Mouse (Mus musculus) layer of hippocampus, adult 2 months (tissue): ENCODE results near the gene Tmem230. TPM values are rescaled to one million over a fixed set of nuclear protein-coding genes. Genes with fewer than 3 reads are reported as not detected.
"Not testable (repeated sequence)": the region's sequence is repeated elsewhere in the genome, so short reads cannot be mapped to it uniquely, and the experiment has no call there.

Experiments
- DNase-seq, 2 experiments: peaks; one replicate each; pipeline ENCODE4 v3.0.0; 2022; ENCODE audit warnings: low spot score in 2 of 2
- H3K27ac ChIP-seq: fragments of 200-600 bp; 2 replicates; pipeline ENCODE4 v1.8.1; 2022
- H3K4me3 ChIP-seq: fragments of 200-600 bp; 2 replicates; pipeline ENCODE4 v1.8.1; 2022; ENCODE audit warnings: mild to moderate bottlenecking
- CTCF ChIP-seq: fragments of 200-600 bp; conservative IDR thresholded peaks from 2 replicates; pipeline ENCODE4 v1.8.1; 2022; ENCODE audit warnings: antibody characterized with exemption, mild to moderate bottlenecking, moderate library complexity
- total RNA-seq, 2 experiments: library from RNA; stranded (reverse); gene quantifications; 2 replicates each; pipeline ENCODE4 v1.2.3; 2021

Gene Tmem230
- total RNA-seq, 2 experiments from 2014 or later: 30.3 to 32.9 TPM

GRCm38 (mm10) chr2:132264266-132264710 is 16.7 kb upstream of the Tmem230 start:
- no peak for TF ChIP-seq CTCF
- DNase-seq: no peak
- H3K4me3 ChIP-seq: peak overlapping the region; percentile 97
- H3K27ac ChIP-seq: peak overlapping the region; percentile 96

- H3K4me3 ChIP-seq: peak overlapping the region; percentile 97
- TF ChIP-seq CTCF: no peak
- H3K27ac ChIP-seq: peak overlapping the region; percentile 96
- no peak for DNase-seq
These were observed 16.0 kb upstream of the Tmem230 start for GRCm38 (mm10) chr2:132263421-132264265.

DNA sequence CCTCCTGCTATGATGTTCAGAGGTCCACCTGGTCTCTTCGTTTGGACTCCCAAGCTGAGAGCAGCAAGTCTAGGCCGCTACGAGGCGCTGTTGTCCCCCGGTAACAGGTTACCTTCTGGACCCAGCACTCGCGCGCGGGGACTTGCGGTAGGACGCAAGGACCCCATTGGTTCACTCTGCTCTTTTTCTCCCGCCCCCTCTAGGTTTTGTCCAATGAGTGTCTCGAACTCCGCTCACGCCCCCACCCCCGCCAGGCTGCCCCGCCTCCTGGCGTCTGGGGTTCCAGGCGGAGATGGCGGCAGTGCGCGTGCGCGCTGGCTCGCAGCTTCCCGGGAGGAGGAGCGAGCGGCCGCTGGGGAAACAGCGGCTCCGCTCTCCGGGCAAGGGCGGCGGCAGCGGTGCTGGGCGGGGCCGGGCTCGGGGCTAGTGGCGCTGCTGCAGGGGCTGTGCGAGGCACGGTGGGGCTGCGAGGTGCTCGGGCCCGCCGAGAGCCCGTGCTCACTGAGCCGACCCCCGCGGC is 15.3 kb upstream of the Tmem230 start, which contains the start of gene Cds2:
Gene Cds2, plus strand, starts transcription at position 270 of the 520 bp plus-strand sequence.
- Histone ChIP-seq H3K4me3 (peak within 1 kb of the TSS; percentile 97), H3K27ac (peak within 1 kb of the TSS; percentile 96)
- peak; percentile 99 for DNase-seq
- TF ChIP-seq CTCF: peak; percentile 90

- no peak for TF ChIP-seq CTCF
- DNase-seq: no peak
- Histone ChIP-seq H3K27ac (peak overlapping the region; percentile 43; the same call in 1 of the 2 replicates), H3K4me3 (no peak overlapping the region)
These were observed 14.6 kb upstream of the Tmem230 start for GRCm38 (mm10) chr2:132262175-132262574.

GRCm38 (mm10) chr2:132260601-132261000 is 13.0 kb upstream of the Tmem230 start:
- no peak for TF ChIP-seq CTCF
- H3K4me3 ChIP-seq: no peak overlapping the region
- H3K27ac ChIP-seq: no peak overlapping the region
- no peak for DNase-seq

DNA sequence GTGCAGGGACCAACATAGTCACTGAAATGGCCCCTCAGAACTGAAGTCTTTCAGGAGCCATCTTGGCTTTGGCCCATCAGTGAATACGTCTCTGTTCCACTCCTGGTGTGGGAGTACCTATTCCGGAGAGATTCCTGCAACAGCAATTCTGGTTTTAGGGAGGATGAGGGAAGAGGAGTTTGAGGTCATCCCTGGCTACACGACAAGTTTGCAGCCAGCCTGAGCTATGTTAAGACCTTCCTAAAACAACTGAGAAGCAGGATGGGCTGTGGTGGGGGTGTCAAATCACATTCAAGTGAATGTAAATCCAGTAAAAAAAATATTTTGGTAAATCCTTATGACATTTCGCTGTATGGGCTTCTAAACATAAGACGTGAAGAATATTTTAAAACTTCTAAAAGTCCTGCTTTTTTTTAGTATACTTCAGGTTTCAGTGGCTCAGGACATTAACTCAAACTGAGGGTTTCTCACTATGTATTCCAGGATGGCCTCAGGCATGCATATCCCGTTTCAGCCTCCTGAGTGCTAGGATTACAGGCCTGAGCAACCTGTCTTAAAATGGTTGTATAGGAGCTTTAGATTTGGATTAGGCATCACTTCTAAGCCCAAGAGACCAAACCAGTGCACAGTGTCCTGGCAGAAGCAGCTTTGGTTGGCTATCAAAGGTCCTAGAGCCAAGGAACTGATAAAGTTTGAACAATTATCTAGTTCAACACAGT is 9.9 kb upstream of the Tmem230 start:
- no peak for DNase-seq
- H3K4me3 ChIP-seq: no peak overlapping the region
- no peak overlapping the region for H3K27ac ChIP-seq
- TF ChIP-seq CTCF: no peak

DNA sequence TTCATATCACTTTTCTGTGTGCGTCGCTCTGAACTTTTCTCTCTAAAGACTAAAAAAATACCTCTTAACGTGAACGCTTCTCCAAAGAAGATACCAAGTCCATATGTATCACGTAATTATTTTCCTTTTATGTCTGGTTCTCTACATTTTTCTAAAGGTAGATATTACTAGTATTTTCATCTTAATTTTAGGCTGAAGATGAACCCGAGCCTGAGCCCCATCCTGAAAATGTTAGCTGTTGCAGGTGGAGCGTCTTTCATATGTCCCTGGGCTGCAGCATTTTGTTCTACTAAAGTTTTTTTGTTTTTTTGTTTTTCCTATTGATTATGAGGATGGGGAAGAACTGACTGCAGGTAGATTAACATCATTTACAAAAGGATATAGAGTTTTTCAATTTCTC is 6.0 kb upstream of the Tmem230 start:
- Histone ChIP-seq H3K4me3 (peak overlapping the region; percentile 75), H3K27ac (peak overlapping the region; percentile 88)
- TF ChIP-seq CTCF: no peak

GRCm38 (mm10) chr2:132252542-132253528 is 5.2 kb upstream of the Tmem230 start, which contains the start of gene Pcna:
Pcna (minus strand) TSS chr2:132253314.
- DNase-seq: peak; percentile 95 to 98
- H3K27ac ChIP-seq: peak within 1 kb of the TSS; percentile 88
- TF ChIP-seq CTCF: no peak
- H3K4me3 ChIP-seq: peak within 1 kb of the TSS; percentile 75

More for the DNA sequence above, 6.0 kb upstream of the Tmem230 start:
- no peak for DNase-seq

- Histone ChIP-seq H3K27ac (no peak overlapping the region), H3K4me3 (peak overlapping the region; percentile 75)
- no peak for DNase-seq
- TF ChIP-seq CTCF: no peak
These were observed 4.3 kb upstream of the Tmem230 start for GRCm38 (mm10) chr2:132251911-132252310.

- DNase-seq: no peak
- no peak overlapping the region for H3K4me3 ChIP-seq
- no peak overlapping the region for H3K27ac ChIP-seq
- TF ChIP-seq CTCF: no peak
These were observed 4.2 kb downstream of the Tmem230 start for GRCm38 (mm10) chr2:132243370-132243769.

GRCm38 (mm10) chr2:132240457-132240856 is 7.2 kb downstream of the Tmem230 start:
- not testable (repeated sequence) for H3K4me3 ChIP-seq, H3K27ac ChIP-seq
- peak; percentile 74 for TF ChIP-seq CTCF
- DNase-seq: peak; percentile 47 to 76

DNA sequence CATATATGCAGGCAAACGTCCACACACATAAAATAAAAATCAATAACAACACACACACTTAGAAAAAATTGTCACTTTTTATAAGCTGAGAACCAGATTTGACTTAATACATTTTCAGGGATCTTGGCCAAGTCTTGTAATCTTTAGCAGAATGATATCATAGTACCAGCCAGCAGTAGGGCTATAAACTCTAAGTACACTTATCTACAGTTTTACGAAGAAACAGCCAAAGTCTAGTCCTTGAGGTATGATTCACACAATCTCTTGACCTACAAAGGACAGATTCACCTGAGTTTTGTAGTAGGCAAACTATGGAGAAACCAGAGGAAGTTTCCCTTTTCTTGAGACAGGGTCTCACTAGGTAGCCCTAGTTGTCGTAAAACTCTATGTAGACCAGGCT is 8.2 kb downstream of the Tmem230 start:
- not testable (repeated sequence) for H3K27ac ChIP-seq, DNase-seq, H3K4me3 ChIP-seq
